Comparison of ENCODE assay signal across 8 mouse cellular contexts in genomic region chr1:156780234-156781005, GRCm38 (mm10). TPM values are rescaled to one million over a fixed set of nuclear protein-coding genes. Genes with fewer than 3 reads are reported as not detected.
A peak's percentile ranks its signal among the peaks of the same experiment; 100 is the strongest.
DNase-seq lines count a peak whose midpoint lies in the region; ATAC-seq lines count a peak whose summit lies in the region.

No protein-coding gene starts in this region.

- peaks cover 59% of the 10 kb centered on the region for H3K4me1 ChIP-seq in forebrain, embryonic 10.5 days
- H3K4me1 ChIP-seq in forebrain, embryonic 11.5 days (replicated peaks; ENCODE audit: control insufficient read depth, insufficient read depth, low read length), result peaks cover 26% of the 10 kb centered on the region
- peaks cover 60% of the 10 kb centered on the region for H3K4me1 ChIP-seq in embryonic facial prominence, embryonic 13.5 days
- H3K4me1 ChIP-seq in heart, embryonic 15.5 days (replicated peaks), result peaks cover 43% of the 10 kb centered on the region
- H3K4me1 ChIP-seq in midbrain, embryonic 12.5 days, result peaks cover 42% of the 10 kb centered on the region

- no peak overlapping the region for H3K4me2 ChIP-seq in forebrain, embryonic 11.5 days (ENCODE audit: low read depth, low read length, severe bottlenecking)
- peak overlapping the region; percentile 33; the same call in 1 of the 2 replicates for H3K4me2 ChIP-seq in embryonic facial prominence, embryonic 13.5 days
- peak overlapping the region; percentile 53 for H3K4me2 ChIP-seq in heart, embryonic 15.5 days
- H3K4me2 ChIP-seq in midbrain, embryonic 12.5 days (replicated peaks), result no peak overlapping the region

- peaks cover 79% of the 10 kb centered on the region for H3K27me3 ChIP-seq in forebrain, embryonic 10.5 days (ENCODE audit: poor library complexity, severe bottlenecking)
- no peaks in the 10 kb centered on the region for H3K27me3 ChIP-seq in forebrain, embryonic 11.5 days (ENCODE audit: control insufficient read depth, insufficient read depth, low read length)
- no peaks in the 10 kb centered on the region for H3K27me3 ChIP-seq in embryonic facial prominence, embryonic 13.5 days
- H3K27me3 ChIP-seq in heart, embryonic 15.5 days, result no peaks in the 10 kb centered on the region
- H3K27me3 ChIP-seq in midbrain, embryonic 12.5 days, result peaks cover 74% of the 10 kb centered on the region

- H3K9me3 ChIP-seq in forebrain, embryonic 10.5 days, result no peaks in the 10 kb centered on the region
- H3K9me3 ChIP-seq in forebrain, embryonic 11.5 days (ENCODE audit: control insufficient read depth, low read length), result no peaks in the 10 kb centered on the region
- H3K9me3 ChIP-seq in embryonic facial prominence, embryonic 13.5 days, result no peaks in the 10 kb centered on the region
- H3K9me3 ChIP-seq in heart, embryonic 15.5 days (replicated peaks), result no peaks in the 10 kb centered on the region
- no peaks in the 10 kb centered on the region for H3K9me3 ChIP-seq in midbrain, embryonic 12.5 days

- H3K9ac ChIP-seq in forebrain, embryonic 11.5 days (ENCODE audit: low read length), result no peak overlapping the region
- 0 out of 2 replicates have a peak overlapping the region, but pooled peaks have one; percentile 41 for H3K9ac ChIP-seq in embryonic facial prominence, embryonic 13.5 days
- H3K9ac ChIP-seq in heart, embryonic 15.5 days, result no peak overlapping the region
- H3K9ac ChIP-seq in midbrain, embryonic 12.5 days (replicated peaks), result no peak overlapping the region

- DNase-seq in forebrain, embryonic 10.5 days (ENCODE audit: extremely low spot score, low spot score), result no peak
- DNase-seq in forebrain, embryonic 11.5 days (ENCODE audit: low spot score), result no peak
- DNase-seq in right cerebral cortex, postnatal 25 days, result no peak
- DNase-seq in thymus, postnatal 10 days (ENCODE audit: low spot score in 2 of 2), result no peak
- DNase-seq in thymus, postnatal 36 days, result no peak

- WGBS in forebrain, embryonic 10.5 days, result 68% methylated on average over 16 of the region's 16 CpGs
- WGBS in forebrain, embryonic 11.5 days, result 67% methylated on average over 16 of the region's 16 CpGs
- 36% methylated on average over 16 of the region's 16 CpGs for WGBS in embryonic facial prominence, embryonic 13.5 days
- 43% methylated on average over 16 of the region's 16 CpGs for WGBS in heart, embryonic 15.5 days
- 61% methylated on average over 16 of the region's 16 CpGs for WGBS in midbrain, embryonic 12.5 days

- no peaks in the 10 kb centered on the region for H3K36me3 ChIP-seq in forebrain, embryonic 10.5 days (replicated peaks)
- H3K36me3 ChIP-seq in forebrain, embryonic 11.5 days (ENCODE audit: control insufficient read depth, insufficient read depth, low read length), result no peaks in the 10 kb centered on the region
- H3K36me3 ChIP-seq in embryonic facial prominence, embryonic 13.5 days, result no peaks in the 10 kb centered on the region
- H3K36me3 ChIP-seq in heart, embryonic 15.5 days, result no peaks in the 10 kb centered on the region
- no peaks in the 10 kb centered on the region for H3K36me3 ChIP-seq in midbrain, embryonic 12.5 days

- H3K4me3 ChIP-seq in forebrain, embryonic 10.5 days, result no peak overlapping the region
- H3K4me3 ChIP-seq in forebrain, embryonic 11.5 days (ENCODE audit: low read depth, low read length), result no peak overlapping the region
- no peak overlapping the region for H3K4me3 ChIP-seq in embryonic facial prominence, embryonic 13.5 days
- peak overlapping the region; percentile 38 for H3K4me3 ChIP-seq in heart, embryonic 15.5 days
- H3K4me3 ChIP-seq in midbrain, embryonic 12.5 days, result no peak overlapping the region

- peak overlapping the region; percentile 54; the same call in 1 of the 2 replicates for H3K27ac ChIP-seq in forebrain, embryonic 10.5 days
- no peak overlapping the region for H3K27ac ChIP-seq in forebrain, embryonic 11.5 days (ENCODE audit: low read depth, low read length)
- peak overlapping the region; percentile 93 for H3K27ac ChIP-seq in embryonic facial prominence, embryonic 13.5 days
- peak overlapping the region; percentile 85 for H3K27ac ChIP-seq in heart, embryonic 15.5 days
- H3K27ac ChIP-seq in midbrain, embryonic 12.5 days (replicated peaks), result peak overlapping the region; percentile 66; the same call in 1 of the 2 replicates

- no peak for ATAC-seq in forebrain, embryonic 11.5 days (replicated peaks; ENCODE audit: low FRiP score)
- ATAC-seq in embryonic facial prominence, embryonic 13.5 days (ENCODE audit: insufficient number of reproducible peaks, insufficient read depth, low FRiP score, low TSS enrichment, low read depth), result no peak
- 0 out of 2 replicates have a peak, but pooled peaks have one; percentile 41 for ATAC-seq in heart, embryonic 15.5 days (replicated peaks; ENCODE audit: insufficient number of reproducible peaks, insufficient read depth, low FRiP score, low read depth)
- ATAC-seq in midbrain, embryonic 12.5 days (ENCODE audit: low FRiP score, low read depth), result no peak

RNA-seq across cellular contexts. Expression of gene Angptl1, which starts 57.9 kb away (rescaled TPM):
- 1.7 and 2.2 TPM in 2 replicates for polyA plus RNA-seq in forebrain, embryonic 10.5 days (2016; fragmentation: Nextera tagmentation; extraction: Ambion mirVana)
- 1.3 and 1.6 TPM in 2 replicates for polyA plus RNA-seq in forebrain, embryonic 11.5 days (2014; fragmentation: Nextera tagmentation; extraction: Ambion mirVana)
- polyA plus RNA-seq in embryonic facial prominence, embryonic 13.5 days (2015; fragmentation: Nextera tagmentation; extraction: Ambion mirVana), result 17.7 and 18.5 TPM in 2 replicates
- polyA plus RNA-seq in heart, embryonic 15.5 days (2015; fragmentation: Nextera tagmentation; extraction: Ambion mirVana), result 4.1 and 6.9 TPM in 2 replicates
- 1.3 and 2.3 TPM in 2 replicates for polyA plus RNA-seq in midbrain, embryonic 12.5 days (2016; fragmentation: Nextera tagmentation; extraction: Ambion mirVana)

Comparison
In these comparisons a context has a peak if more than half of its experiments do, and no peak if none do; other contexts are left out.
1. H3K4me2 ChIP-seq: peak in embryonic facial prominence, embryonic 13.5 days (single experiment) and heart, embryonic 15.5 days (single experiment); none in forebrain, embryonic 11.5 days (single experiment) and midbrain, embryonic 12.5 days (single experiment).